Mouse (Mus musculus) CD4-positive naive resting alpha-beta T cell, adult 76 days (primary cell): ENCODE measurements around the gene Fam57a. TPM values are rescaled to one million over a fixed set of nuclear protein-coding genes. Genes with fewer than 3 reads are reported as not detected.

Source experiments
- total RNA-seq: library from RNA; stranded (reverse); gene quantifications from one replicate; pipeline ENCODE4 v1.2.4, GENCODE M21; 2023

Gene Fam57a
- total RNA-seq, result 3.7 TPM

GRCm38 (mm10) chr11:76179495-76180145, at the start of gene Fam57a, which contains the start of gene Vps53:
Gene Fam57a, plus strand, starts transcription at chr11:76179671.
Gene Vps53, minus strand, starts transcription at chr11:76179647.

GRCm38 (mm10) chr11:76217390-76217800, 37.9 kb downstream of the Fam57a start, which contains the start of the genes Dbil5 and Gemin4:
Gene Dbil5, plus strand, starts transcription at chr11:76217608.
Gene Gemin4, minus strand, starts transcription at chr11:76217664.

GRCm38 (mm10) chr11:76242901-76243810, 63.7 kb downstream of the Fam57a start, which contains the start of the genes Mrm3 and Glod4:
Gene Mrm3, plus strand, starts transcription at chr11:76243715.
Gene Glod4, minus strand, starts transcription at chr11:76243725.

Other genes with a start within 250 kb of the Fam57a start
- 13.7 TPM for gene Rph3al, start 241.2 kb upstream of the Fam57a start, total RNA-seq
- not detected for gene 1700016K19Rik, start 179.8 kb upstream of the Fam57a start, total RNA-seq
- gene Rflnb, start 151.9 kb upstream of the Fam57a start, total RNA-seq, result 72.9 TPM
- gene Vps53, start within 50 bp of the Fam57a start, total RNA-seq, result 59.5 TPM
- not detected for gene Dbil5, start 37.9 kb downstream of the Fam57a start, total RNA-seq
- gene Gemin4, start 38.0 kb downstream of the Fam57a start, total RNA-seq, result 4.7 TPM
- gene Mrm3, start 64.0 kb downstream of the Fam57a start, total RNA-seq, result 13.3 TPM
- 14.7 TPM for gene Glod4, start 64.1 kb downstream of the Fam57a start, total RNA-seq
- gene Nxn, start 219.5 kb downstream of the Fam57a start, total RNA-seq, result 7.4 TPM
- gene Timm22, start 227.3 kb downstream of the Fam57a start, total RNA-seq, result 14.7 TPM